Mouse (Mus musculus) bone marrow macrophage, adult 2 months (primary cell): ENCODE data around the gene Ly6g6d.

Experiments used
- CTCF ChIP-seq: IDR thresholded peaks from 2 replicates; pipeline ENCODE4 v1.5.1; 2012; ENCODE audit warnings: low read depth, mild to moderate bottlenecking, low read length, moderate library complexity
- POLR2A ChIP-seq: IDR thresholded peaks from 2 replicates; pipeline ENCODE4 v1.6.1; 2012; ENCODE audit warnings: mild to moderate bottlenecking, low read depth, low read length, borderline replicate concordance

DNA sequence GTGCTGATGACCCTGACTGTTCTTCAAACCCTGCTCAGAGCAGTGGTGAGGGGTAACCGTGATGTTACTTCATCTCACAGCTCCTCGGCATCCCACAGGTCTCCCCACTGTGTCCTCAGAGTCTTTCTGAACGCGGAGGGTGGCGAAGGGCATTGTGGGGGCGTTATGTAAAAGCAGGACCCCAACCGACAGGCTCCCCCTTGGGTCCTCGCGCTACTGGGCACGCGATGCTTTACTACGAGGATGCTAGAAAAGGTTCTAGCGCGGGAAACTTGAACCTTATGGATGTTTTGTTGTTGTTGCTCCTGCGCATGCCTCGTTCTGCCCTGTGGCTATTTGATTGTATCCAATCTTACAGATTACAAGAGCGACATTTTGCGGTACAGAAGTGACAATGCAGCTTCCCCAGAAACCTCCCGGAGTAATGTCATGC, 44.0 kb upstream of the Ly6g6d start, which contains the start of gene Csnk2b:
- TF ChIP-seq POLR2A (no peak), CTCF (no peak)
